Mouse (Mus musculus) kidney, embryonic 14.5 days (tissue): ENCODE measurements around the gene Slc28a1. TPM values are rescaled to one million over a fixed set of nuclear protein-coding genes. Genes with fewer than 3 reads are reported as not detected.
"Not testable (repeated sequence)": the region's sequence is repeated elsewhere in the genome, so short reads cannot be mapped to it uniquely, and the experiment has no call there.

ENCODE experiments used
- ATAC-seq: fragments of 200-750 bp; cut with Nextera tagmentation; 2 replicates; pipeline ENCODE4 v1.8.0; 2017; ENCODE audit warnings: moderate number of reproducible peaks, mild to moderate bottlenecking, moderate TSS enrichment, moderate library complexity; ENCODE audit not compliant: low FRiP score, low TSS enrichment
- H3K27ac ChIP-seq: fragments of 300-500 bp; sonication (generic); 2 replicates; pipeline ENCODE4 v1.5.1; 2014; ENCODE audit warnings: low read depth, mild to moderate bottlenecking, low read length, moderate library complexity, mixed read lengths
- H3K27me3 ChIP-seq: fragments of 300-500 bp; sonication (generic); 2 replicates; pipeline ENCODE4 v1.6.1; 2014; ENCODE audit warnings: mild to moderate bottlenecking, low read length; ENCODE audit not compliant: control insufficient read depth, insufficient read depth
- H3K36me3 ChIP-seq: fragments of 300-500 bp; sonication (generic); 2 replicates; pipeline ENCODE4 v1.6.1; 2014; ENCODE audit warnings: low read length, mixed read lengths; ENCODE audit not compliant: control insufficient read depth, insufficient read depth
- H3K4me1 ChIP-seq: fragments of 300-500 bp; sonication (generic); 2 replicates; pipeline ENCODE4 v1.6.1; 2014; ENCODE audit warnings: low read length, mixed read lengths; ENCODE audit not compliant: control insufficient read depth, insufficient read depth
- H3K4me2 ChIP-seq: fragments of 300-500 bp; sonication (generic); replicated peaks from 2 replicates; pipeline ENCODE4 v1.6.1; 2014; ENCODE audit warnings: low read depth, mild to moderate bottlenecking, low read length
- H3K4me3 ChIP-seq: fragments of 300-500 bp; sonication (generic); 2 replicates; pipeline ENCODE4 v1.5.1; 2014; ENCODE audit warnings: mild to moderate bottlenecking, low read length
- H3K9ac ChIP-seq: fragments of 300-500 bp; sonication (generic); 2 replicates; pipeline ENCODE4 v1.6.1; 2014; ENCODE audit warnings: low read depth, mild to moderate bottlenecking, low read length, moderate library complexity
- H3K9me3 ChIP-seq: fragments of 300-500 bp; sonication (generic); 2 replicates; pipeline ENCODE4 v1.6.1; 2016; ENCODE audit warnings: low read length; ENCODE audit not compliant: control insufficient read depth
- WGBS: fragments of 180-500 bp; shearing (Covaris S2); extraction: QIAGEN DNeasy Blood & Tissue Kit; methylation state at CpG from one replicate; pipeline ENCODE4 v1.1.7; 2014; 5-methylcytosine and 5-hydroxymethylcytosine counted together
- polyA plus RNA-seq: library from polyadenylated mRNA; unstranded; fragments of >200 nt; fragmentation: Nextera tagmentation; extraction: Ambion mirVana; gene quantifications from 2 replicates; pipeline ENCODE4 v1.2.1, GENCODE M21; 2014

Gene Slc28a1
- polyA plus RNA-seq, 1 experiment from 2014 or later = 0.41 TPM

DNA sequence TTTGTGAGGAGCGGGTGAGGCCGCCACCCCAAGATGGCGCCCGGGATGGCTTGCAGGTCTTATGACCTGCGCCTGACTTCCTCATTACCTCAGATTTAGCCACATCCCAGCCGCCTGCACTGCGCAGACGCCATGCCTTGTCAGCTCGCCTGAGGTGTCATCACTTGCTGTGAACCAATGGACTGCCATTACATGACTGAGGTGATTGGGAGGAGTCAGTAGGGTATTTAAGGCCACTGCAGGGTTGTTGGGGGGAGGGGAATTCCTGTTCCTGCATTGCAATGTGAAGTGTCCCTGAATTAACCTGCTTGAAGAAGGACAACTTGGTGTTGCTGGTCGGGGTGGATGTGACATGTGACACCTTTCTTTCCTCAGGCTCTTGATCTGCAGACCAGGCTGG is 89.0 kb downstream of the Slc28a1 start:
- H3K4me3 ChIP-seq, H3K36me3 ChIP-seq, H3K4me2 ChIP-seq, H3K27me3 ChIP-seq, H3K9ac ChIP-seq, H3K9me3 ChIP-seq, H3K27ac ChIP-seq, ATAC-seq, H3K4me1 ChIP-seq: not testable (repeated sequence)
- WGBS = 88% methylated on average over 10 of the region's 10 CpGs

DNA sequence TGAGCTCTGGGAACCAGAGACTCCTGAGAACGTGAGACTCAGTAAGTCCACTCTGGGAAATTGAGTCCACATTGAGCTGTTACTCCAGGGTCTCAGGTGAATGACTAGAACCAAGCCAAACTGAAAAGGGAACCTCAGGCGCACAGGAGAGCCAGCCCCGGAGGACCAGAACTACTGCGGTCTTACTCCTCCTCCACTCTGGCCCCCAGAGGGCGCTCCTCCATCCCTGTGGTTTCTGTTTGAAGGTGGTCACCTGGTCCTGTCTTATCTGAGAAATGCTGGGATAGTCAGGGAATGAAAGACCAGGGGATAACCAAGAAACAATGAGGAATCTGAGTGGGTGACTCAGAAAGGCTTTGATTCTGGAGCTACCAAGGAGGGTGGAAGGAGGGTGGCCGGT is 94.3 kb downstream of the Slc28a1 start:
- Histone ChIP-seq H3K36me3 (no peaks in the 10 kb centered on the region), H3K4me3 (no peak overlapping the region), H3K4me1 (peaks cover 10% of the 10 kb centered on the region; the same call in 1 of the 2 replicates), H3K27ac (no peak overlapping the region), H3K9ac (no peak overlapping the region), H3K9me3 (no peaks in the 10 kb centered on the region), H3K4me2 (no peak overlapping the region), H3K27me3 (peaks cover 26% of the 10 kb centered on the region)
- ATAC-seq = no peak
- WGBS = 24% methylated on average over 6 of the region's 6 CpGs

DNA sequence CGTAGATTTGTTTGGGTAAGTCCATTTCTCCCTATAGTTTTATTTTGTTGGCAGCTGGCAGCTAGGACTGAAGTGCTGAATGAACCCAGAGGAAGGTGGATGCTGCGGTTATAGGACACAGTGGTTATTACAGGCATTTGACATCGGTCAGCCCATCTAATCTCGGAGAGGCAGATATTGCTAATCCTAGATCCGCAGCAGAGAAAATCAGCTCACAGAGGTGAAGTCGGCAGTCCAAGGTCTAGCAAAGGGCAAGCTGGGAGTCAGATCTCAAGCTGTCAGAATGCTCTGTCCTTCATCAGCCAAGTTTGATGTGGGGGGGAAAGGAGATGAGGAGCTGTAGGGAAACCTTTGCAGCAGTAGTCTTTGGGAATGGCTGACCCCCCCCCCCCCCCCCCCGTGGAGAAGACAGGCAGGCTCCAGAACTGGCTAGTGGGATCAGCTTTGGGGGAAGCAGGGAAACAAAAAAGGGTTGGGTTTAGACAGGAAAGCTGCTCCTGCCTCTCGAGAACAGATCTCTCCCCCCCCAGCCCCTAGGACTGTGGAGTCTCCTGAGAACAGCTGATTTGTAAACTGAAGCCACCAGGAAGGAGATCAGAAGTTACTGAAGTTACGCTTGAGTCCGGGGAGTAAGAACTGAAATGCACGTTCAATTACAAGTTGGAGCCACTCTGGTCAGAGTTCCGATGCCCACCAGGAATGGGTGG is 95.5 kb downstream of the Slc28a1 start:
- Histone ChIP-seq H3K9ac (no peak overlapping the region), H3K36me3 (no peaks in the 10 kb centered on the region), H3K27ac (no peak overlapping the region), H3K27me3 (peaks cover 30% of the 10 kb centered on the region), H3K9me3 (no peaks in the 10 kb centered on the region), H3K4me3 (no peak overlapping the region), H3K4me2 (no peak overlapping the region), H3K4me1 (peaks cover 11% of the 10 kb centered on the region; the same call in 1 of the 2 replicates)
- WGBS = 64% methylated on average over 11 of the region's 12 CpGs
- no peak for ATAC-seq

DNA sequence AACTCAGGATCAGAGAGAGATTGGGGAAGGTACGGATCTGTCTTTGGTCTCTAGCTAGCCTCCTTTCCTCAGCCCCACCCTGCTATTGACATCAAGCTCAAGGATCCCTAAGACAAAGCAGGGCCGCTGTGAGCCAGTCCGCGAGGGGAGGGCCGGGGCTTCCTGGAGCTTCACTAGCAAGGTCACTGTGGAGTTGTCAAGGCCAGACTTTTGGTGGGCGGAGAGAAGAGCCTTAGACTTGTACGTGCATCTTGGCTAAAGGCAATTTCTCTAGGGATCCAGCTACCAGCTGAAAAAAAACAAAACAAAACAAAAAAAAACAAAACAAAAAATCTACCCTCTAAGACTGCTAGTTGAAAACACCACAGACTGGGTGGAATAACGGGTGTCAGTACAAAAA is 97.2 kb downstream of the Slc28a1 start:
- H3K4me1 ChIP-seq = peaks cover 11% of the 10 kb centered on the region; the same call in 1 of the 2 replicates
- H3K36me3 ChIP-seq = no peaks in the 10 kb centered on the region
- H3K4me2 ChIP-seq = peak overlapping the region; percentile 64; the same call in 1 of the 2 replicates
- no peak overlapping the region for H3K9ac ChIP-seq
- H3K4me3 ChIP-seq = peak overlapping the region; percentile 56; the same call in 1 of the 2 replicates
- H3K27me3 ChIP-seq = peaks cover 30% of the 10 kb centered on the region
- no peak for ATAC-seq
- peak overlapping the region; percentile 24; the same call in 1 of the 2 replicates for H3K27ac ChIP-seq
- 6% methylated on average over 8 of the region's 8 CpGs for WGBS
- no peaks in the 10 kb centered on the region for H3K9me3 ChIP-seq

DNA sequence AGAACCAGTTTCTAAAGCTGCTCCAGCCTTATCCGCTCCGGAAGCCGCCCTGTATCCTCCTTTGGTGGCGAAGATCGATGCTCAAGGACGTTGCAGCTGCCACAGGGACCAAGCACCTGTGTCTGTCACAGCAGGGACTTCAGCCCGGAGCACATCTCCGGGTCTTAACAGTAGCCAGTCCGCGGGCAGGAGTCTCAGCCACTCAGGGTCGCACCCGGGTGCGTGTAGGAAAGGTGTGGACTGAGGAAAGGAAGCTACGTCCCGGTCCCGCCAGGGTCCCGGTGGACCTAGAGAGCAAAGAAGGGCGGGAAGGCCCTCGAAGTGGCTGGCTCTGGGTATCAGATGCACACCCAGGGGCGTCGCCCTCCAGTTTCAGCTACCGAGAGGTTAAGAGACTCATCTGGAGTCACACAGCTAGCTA is 97.7 kb downstream of the Slc28a1 start:
- Histone ChIP-seq H3K9ac (peak overlapping the region; percentile 64; the same call in 1 of the 2 replicates), H3K27ac (peak overlapping the region; percentile 85), H3K4me2 (peak overlapping the region; percentile 64), H3K27me3 (peaks cover 30% of the 10 kb centered on the region), H3K4me3 (peak overlapping the region; percentile 56), H3K4me1 (peaks cover 11% of the 10 kb centered on the region; the same call in 1 of the 2 replicates), H3K9me3 (no peaks in the 10 kb centered on the region), H3K36me3 (no peaks in the 10 kb centered on the region)
- 1% methylated on average over 22 of the region's 22 CpGs for WGBS
- peak; percentile 43 for ATAC-seq

DNA sequence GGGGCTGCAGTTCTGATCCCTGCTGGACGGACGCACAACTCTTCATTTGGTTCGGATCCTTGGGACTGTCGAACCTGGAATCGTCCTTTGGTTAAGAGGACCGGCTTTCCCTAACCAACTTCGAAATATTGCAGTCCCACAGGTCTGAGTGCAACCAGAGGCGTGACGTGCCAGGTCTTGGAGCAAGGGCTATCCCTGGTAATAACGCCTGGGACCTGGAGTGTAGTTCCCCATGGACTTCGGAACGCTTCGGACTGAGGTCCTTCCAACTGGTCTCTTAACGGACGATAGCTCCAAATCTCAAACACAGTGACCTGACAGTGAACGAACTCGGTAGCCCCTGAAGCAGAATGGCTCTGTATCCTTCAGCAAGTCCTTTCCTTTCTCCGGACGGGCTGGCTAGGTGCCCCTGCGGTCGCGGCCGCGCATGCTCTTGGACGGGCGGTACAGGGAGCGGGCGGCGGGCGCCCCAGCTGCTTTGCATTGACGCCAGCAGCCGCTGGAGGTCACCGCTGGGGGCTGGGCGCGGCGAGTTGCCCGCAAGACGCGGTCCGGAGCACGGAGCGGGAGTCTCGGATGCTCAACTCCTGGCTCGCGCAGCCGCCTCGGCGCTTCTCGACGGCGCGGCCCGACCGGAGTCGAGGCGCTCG is 98.2 kb downstream of the Slc28a1 start:
- H3K4me2 ChIP-seq = peak overlapping the region; percentile 64
- peak overlapping the region; percentile 56 for H3K4me3 ChIP-seq
- peaks cover 11% of the 10 kb centered on the region; the same call in 1 of the 2 replicates for H3K4me1 ChIP-seq
- peak overlapping the region; percentile 85 for H3K27ac ChIP-seq
- no peaks in the 10 kb centered on the region for H3K9me3 ChIP-seq
- peaks cover 30% of the 10 kb centered on the region for H3K27me3 ChIP-seq
- no peaks in the 10 kb centered on the region for H3K36me3 ChIP-seq
- under 1% methylated on average over 46 of the region's 57 CpGs for WGBS
- ATAC-seq = peak; percentile 86
- peak overlapping the region; percentile 64 for H3K9ac ChIP-seq

DNA sequence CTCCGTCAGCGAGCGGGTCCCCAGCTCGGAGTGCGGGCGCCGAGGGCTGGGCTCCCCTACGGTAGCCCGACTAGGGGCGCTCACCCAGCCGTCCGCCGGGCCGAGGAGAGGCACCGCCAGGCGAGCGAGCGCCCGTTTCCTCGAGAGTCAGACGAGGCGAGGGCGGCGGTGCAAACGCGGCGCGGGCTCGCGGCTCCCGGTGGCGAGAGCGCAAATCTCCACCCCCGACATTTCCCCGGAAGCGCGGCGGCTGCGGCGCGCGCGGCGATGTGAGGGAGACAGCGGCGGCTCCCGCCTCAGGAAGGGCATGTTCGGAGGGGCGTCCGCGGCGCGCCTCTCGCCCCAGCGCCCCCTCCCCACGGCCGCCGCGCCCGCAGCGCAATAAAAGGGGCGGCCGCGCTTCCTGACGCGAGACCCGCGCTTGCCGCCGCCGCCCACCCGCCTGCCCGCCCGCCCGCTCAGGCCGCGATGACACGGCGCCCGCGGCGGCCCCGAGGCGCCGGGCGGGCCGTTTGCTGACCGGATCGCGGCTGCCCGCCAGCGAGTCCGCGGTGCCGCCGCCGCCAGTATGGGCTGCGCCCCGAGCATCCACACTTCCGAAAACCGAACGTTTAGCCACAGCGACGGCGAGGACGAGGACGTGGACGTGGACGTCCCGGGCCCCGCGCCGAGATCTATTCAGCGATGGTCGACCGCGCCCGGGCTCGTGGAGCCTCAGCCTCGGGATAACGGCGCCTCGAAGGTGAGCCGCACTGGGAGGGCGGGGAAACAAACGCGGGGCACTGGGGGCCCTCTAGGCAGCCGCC is 99.0 kb downstream of the Slc28a1 start, which contains the start of gene Pde8a:
Gene Pde8a, plus strand, starts transcription at position 250 of the 806 bp plus-strand sequence.
- Histone ChIP-seq H3K27me3 (peaks cover 30% of the 10 kb centered on the region), H3K4me3 (peak within 1 kb of the TSS; percentile 56), H3K9me3 (no peaks in the 10 kb centered on the region), H3K27ac (peak within 1 kb of the TSS; percentile 85), H3K4me2 (peak within 1 kb of the TSS; percentile 64), H3K36me3 (no peaks in the 10 kb centered on the region), H3K4me1 (peaks cover 11% of the 10 kb centered on the region; the same call in 1 of the 2 replicates), H3K9ac (peak within 1 kb of the TSS; percentile 64)
- 1% methylated on average over 90 of the region's 128 CpGs for WGBS
- ATAC-seq = peak; percentile 13

DNA sequence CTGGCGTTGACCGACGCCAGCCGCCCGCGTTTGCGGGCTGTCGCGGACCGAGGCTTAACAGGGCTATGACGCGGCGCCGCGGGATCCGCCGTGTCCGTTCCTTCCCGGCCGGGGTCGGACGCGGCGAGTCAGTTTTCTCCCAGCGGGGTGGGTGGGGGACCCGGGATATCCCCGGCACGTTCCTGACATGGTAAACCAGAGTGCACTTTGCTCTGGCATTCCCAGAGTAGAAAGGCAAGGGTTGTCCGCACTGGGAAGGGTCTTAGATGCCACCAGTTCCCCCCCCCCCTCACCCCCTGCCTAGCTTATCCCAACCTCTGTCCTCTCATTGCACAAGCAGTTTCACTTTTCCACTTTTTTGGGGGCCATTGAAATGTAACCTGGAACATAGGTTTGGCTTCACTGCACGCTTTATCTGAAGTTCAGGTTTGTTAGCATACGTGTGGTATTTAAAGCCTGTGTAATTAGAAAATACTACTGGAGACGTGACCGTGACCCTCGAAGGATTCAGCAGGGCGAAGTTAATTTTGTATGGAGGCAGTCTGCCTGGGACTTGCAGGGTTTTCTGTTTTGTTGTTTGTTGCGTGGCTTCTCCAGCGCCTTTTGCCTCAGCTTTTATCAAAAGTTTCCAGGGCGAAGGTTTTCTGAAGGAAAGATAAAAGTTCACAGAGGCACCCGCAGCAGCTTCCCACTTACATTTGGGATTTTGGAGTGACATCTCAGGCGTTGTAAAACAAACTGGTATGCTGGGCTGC is 99.7 kb downstream of the Slc28a1 start:
- H3K36me3 ChIP-seq = no peaks in the 10 kb centered on the region
- WGBS = 4% methylated on average over 39 of the region's 40 CpGs
- peak overlapping the region; percentile 56 for H3K4me3 ChIP-seq
- H3K9ac ChIP-seq = peak overlapping the region; percentile 64
- no peaks in the 10 kb centered on the region for H3K9me3 ChIP-seq
- peak overlapping the region; percentile 17; the same call in 1 of the 2 replicates for H3K27ac ChIP-seq
- H3K4me2 ChIP-seq = peak overlapping the region; percentile 64
- H3K4me1 ChIP-seq = peaks cover 11% of the 10 kb centered on the region; the same call in 1 of the 2 replicates
- no peak for ATAC-seq
- H3K27me3 ChIP-seq = peaks cover 30% of the 10 kb centered on the region
